Mouse (Mus musculus) lung, postnatal 25 days (tissue): Measurements from ENCODE around the gene Polrmt.
"Not testable (repeated sequence)": the region's sequence is repeated elsewhere in the genome, so short reads cannot be mapped to it uniquely, and the experiment has no call there.

Experiments used
- DNase-seq: peaks from one replicate; pipeline ENCODE4 v3.0.0; 2022; ENCODE audit warnings: low spot score

Polrmt gene

DNA sequence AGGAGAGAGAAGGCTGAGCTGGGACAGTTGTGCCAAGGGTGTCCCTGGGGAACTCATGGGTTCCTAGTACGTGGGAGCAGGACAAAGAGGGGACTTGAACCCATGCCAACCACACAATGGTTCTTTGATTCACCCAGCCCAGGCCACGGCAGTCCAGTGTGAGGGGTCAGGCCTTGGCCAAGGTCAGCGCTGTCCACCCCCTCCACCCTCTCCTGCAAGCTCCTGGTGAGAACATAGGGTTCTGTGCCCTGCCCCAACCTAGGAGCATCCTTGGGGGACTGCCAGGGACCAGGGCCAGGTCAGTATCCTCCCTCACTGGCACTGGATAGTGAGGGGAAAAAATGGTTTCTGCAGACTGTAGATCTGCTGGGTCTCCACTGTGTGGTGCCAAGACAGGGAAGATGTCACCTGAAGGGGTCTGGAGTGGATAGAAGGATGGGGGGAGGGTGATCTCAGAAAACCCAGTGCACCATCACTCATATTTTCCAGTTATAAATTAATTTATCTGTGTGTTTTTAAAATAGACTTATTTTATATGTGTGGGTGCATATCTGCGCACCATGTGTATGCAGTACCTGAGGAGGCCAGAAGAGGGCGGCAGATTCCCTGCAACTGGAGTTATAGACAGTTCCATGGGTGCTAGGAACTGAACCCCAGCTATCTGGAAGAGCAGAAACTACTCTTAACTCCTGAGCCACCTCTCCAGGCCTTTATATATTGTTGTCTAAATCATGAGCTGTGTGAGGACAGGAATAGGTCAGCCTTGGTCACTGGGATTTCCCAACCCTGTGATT is 28.3 kb upstream of the Polrmt start:
- no peak for DNase-seq

DNA sequence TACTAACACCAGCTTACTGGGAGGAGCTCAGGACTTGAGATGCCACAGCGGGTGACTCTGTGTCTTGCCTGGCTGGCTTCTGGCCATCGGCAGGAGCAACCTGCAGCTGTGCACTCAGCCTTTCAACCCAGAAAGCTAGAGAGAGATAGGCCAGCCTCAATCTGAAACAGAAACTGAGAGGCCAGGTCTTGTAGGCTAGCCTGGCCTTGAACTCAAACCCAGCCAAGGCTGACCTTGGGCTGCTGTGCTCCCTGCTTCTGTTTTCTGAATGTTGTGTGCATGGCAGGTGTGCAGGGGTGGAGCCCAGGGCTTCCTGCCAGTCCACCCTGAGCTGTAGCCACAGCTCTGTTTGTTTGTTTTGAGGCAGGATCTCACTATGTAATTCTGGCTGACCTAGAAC is 26.8 kb upstream of the Polrmt start:
- DNase-seq = no peak

DNA sequence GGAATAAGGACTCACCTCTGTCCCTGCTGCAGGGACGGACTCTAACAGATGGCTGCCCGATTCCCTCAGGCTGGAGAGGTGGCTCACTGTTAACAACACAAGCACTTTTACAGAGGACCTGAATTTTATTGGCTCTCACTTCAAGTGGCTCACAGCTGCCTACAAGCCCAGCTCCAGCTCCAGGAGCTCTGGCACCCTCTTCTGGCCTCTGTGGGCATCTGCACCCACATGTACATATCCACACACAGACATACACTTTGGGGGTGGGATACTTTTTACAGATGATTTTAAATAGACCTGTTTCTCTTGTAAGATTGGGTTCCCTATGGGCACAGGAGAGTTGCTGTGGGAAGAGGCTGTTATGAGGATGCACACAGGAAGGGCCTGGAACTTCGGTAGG is 25.9 kb upstream of the Polrmt start:
- DNase-seq = no peak

DNA sequence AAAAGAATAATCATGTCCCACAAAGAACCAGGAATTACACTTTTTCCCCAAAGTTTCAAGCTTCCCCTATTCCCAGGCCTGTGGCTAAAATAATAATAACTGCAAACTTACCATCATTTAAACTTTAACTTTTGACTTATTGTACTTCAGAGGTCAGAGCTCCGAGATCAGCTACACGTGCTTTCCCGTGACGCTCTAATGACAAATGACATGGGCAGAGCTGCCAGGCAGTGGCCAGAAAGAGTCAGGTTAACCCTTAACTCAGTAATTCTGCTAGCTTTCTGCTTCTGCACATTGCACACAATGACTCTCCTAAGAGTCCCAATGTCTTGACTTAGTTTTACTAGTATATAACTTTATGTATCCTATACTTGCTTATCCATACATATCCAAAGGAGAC is 22.9 kb upstream of the Polrmt start:
- no peak for DNase-seq

DNA sequence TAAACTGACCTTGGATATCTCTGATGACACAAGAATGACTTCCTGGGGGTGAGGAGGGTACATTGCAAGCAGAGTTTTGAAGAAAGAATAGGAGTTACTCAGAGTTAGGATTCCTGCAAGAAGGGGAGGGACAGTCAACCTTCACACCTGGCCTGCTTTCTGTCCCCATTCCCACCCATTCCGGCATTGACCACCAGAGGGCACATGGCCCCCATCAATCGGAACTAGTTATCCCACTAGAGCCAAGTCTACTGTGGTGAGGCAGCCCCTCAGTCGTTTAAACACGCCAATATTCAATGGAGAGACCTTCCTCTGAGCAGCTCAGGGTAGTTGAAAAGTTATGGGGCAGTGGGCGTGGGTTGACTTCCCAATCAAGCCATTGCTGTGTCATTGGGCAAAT is 22.0 kb upstream of the Polrmt start:
- DNase-seq = peak; percentile 74

DNA sequence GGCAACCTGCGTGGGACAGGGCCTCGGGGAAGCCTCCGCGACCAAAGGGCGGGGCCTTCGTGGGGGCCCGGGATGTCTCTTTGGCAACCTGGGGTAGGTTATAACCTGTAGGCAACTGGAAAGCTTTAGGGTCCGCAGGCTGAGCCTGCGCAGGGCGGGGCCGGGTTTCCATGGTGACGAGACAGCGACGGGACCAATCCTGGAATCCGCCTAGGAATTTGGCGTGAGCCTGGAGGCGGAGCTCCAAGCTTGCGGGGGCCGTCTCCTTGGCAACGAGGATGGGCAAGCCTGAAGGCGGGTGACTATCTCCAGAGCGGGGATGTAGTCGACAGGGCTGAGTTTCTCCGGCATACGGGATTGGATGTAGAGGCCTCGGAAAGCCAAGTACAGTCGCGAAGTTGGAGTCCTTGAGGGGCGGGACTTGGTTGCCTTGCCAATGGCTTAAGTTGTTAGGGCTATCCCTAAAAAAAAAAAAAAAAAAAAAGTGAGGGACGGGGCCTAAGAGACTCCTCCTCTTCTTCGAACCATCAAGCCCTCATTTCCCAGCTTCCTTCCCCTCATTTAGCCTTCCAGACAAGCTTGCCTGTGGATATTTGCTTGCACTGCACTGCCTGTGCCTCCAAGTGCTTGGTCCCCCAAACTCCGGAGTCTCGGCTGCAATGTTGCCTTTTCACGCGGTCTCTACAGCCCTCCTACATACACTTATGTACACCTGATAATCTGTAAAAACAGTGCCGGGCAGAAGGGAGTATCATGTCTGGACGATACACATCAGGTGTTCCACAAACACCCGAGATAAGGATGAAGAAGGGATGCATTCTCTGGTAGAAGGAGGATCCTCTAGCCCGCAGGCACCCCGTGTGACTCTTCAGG is 21.2 kb upstream of the Polrmt start:
- peak; percentile 88 for DNase-seq

DNA sequence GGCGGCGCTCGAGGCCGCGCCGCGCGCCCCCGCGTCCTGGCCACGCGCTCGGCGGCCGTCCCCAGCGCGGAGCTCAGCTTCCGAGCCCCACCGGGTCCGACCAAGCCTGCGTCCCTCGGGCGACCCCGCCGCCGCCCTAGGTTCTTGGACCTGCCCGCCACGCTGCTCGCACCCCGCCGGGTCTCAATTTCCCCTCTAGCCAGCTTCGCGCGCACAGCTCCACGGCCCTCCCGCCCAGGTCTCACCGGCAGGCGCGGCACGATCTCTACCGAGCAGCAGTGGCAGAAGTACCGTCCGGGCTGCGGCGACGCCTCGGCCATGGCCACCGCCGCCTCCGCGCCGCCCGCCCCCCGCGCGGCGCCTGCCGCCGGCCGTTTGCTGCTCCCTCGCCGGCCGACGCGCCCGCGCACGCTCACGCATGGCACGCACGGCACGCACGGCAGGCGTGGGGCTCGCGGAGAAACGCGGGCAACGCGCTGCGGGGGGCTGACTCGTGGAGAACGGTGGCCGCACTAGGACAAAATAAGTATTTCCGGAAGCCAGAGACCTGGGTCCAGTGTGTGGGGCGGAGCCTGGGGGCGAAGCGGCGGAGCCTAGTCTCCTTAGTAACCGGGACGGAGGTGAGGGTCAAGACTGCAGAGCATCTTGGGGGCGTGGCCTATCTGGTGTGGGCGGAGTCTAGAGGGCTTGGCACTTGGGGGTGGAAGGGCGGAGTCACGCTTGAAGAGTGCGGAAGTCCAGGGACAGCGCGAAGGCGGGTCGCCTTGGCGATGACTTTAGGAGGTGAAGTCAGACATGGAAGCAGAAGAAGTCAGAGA is 20.3 kb upstream of the Polrmt start, which contains the start of gene Rnf126:
Rnf126 (minus strand) TSS at position 445 of the 818 bp plus-strand sequence.
- DNase-seq = peak; percentile 99

DNA sequence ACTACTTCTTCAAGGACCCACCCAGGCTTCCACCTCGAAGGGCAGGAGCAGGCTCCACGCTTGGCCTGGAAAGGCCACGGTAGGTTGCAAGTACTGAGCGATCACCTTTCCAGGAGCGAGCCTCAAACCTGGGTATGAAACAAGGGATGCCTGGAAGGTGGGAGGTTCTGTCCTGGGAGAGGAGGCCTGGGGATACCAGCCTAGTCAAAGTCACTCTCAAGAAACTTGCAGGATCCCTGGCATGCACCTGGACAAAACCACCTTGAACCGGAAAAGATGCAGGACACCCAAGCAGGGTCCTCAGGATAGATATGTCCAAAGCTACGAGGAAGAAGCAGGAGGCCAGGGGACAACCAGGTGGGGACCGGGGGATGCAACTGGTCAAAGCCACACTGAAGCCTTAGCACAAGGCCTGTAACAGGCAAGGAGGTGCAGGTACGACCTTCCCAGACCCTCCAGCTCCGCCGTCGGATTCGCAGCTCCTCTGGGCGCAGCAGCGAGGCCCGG is 19.7 kb upstream of the Polrmt start:
- DNase-seq = no peak

DNA sequence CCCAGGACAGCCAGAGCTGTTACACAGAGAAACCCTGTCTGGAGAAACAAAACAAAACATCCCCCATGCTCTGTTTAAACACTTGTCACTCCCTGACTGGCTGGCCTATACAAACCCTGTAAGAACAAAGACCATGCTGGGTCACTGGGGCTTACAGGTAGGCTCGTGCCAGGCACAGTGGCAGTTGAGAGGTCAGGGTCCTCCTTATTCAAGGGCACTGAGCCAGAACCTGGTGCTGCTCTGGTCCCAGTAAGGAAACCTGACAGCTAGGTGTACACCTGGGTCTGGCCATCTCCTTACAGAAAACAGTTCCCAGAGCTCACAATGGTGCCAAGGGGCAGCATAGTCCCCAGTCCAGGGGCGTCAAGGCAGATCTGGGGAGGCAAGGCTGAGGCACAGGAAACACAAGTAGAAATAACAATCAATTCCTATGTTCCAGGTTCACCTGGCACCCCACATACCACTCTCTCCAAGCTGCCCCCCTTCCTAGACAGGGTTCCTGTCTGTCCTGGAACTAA is 18.9 kb upstream of the Polrmt start:
- no peak for DNase-seq

DNA sequence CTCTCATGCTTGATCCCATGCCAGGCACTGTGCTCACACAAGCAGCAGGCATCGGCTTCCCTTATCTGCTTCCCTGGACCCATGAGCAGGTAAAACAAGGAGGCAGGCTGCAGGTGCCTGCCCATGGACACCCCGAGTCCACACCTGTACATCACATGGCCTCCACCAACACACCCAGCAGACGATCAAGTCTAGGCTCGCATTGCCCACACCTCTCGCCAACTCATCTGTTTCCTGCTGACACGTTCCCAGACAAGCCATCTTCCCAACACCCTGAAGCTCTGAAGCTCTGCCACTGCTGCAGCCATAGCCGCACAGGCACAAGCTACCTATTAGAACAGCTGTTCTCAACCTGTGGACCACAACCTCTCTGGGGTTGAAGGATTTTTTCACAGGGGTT is 17.9 kb upstream of the Polrmt start:
- no peak for DNase-seq

DNA sequence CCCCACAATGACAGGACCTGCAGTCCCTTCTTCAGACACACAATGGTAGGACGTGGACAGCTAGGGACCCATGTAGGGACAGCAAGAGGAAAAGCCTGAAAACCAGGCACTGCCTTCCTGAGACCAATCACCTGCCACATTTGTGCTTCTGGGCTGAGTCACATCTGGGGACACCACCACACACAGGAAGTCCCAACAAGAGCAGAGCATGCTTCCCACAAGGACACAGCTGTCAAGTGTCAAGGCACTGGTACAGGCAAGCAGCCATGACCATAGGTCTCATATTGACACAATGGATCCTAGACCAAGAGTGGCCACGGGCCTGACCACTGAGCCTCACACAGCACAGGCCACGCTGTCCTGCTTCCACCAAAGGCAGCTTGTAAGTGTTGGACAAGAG is 16.5 kb upstream of the Polrmt start:
- no peak for DNase-seq

DNA sequence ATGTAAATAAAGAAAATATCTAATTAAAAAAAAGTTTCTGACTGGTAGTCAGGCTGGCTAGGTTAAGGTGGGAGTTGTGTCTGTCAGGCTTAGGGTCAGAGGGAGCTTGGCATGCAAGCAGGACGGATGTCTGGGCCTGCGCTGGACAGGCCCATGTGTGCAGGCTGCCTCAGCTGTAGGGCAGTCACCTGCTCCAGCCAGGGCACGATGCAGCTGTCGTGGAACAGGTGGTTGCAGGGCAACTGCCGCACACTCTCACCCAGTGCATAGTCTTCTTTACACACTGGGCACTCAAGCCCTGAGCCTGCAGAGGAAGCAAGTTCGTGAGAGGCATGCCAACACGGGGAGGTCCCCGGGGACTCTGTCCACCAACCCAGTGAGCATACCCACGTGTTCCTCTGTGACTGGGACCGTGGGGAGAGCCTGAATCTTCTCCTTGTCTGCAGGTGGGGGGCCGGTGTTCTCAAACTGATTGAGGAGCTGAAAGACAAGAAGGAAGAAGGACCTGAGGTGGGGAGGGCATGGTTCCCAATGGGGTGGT is 14.3 kb upstream of the Polrmt start:
- no peak for DNase-seq

DNA sequence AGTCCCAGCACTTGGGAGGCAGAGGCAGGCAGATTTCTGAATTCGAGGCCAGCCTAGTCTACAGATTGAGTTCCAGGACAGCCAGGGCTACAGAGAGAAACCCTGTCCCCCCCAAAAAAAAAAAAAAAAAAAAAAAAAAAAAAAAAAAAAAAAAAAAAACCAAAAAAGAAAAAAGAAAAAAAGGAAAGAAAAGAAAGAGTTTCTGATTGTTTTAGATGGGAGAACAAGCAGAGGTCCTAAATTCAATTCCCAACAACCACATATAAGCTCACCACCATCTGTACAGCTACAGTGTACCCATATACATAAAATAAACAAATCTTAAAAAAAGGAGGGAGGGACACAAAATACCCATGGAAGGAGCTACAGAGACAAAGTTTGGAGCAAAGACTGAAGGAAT is 13.3 kb upstream of the Polrmt start:
- not testable (repeated sequence) for DNase-seq

DNA sequence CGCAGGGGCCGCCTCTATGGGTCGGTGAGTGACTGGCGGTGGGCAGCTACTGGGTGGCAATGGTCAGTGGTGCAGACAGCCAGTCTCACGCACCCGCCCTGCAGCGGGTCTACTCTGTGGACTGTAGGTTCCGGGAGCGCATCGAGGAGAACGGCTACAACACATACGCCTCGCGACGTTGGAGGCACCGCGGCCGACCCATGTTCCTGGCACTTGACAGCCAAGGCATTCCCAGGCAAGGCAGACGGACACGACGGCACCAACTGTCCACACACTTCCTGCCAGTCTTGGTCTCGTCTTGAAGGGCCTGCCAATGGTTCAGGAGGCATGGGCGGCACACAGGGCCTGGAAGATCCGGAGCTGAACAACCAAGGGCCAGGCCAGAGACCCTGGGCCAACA is 10.3 kb upstream of the Polrmt start:
- DNase-seq = no peak

DNA sequence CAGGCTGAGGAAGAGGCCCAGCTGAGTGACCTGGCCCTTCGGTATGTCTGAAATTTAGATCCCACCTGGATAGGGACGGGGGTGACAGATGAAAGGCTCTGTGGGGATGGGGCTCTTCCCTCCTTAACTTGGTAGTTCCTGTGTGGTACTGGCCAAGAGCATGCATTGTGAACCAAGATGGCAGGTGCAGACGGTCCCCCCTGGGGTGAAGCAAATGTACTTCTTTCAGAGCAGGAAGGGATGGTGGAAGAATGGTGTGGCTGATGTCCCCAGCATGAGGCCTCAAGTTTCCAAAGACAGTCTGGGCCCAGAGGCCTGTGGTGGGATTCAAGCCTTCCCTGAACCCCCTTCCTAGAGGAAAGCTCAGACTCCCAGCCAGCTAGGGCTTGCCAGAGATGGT is 9.5 kb upstream of the Polrmt start:
- DNase-seq = no peak

DNA sequence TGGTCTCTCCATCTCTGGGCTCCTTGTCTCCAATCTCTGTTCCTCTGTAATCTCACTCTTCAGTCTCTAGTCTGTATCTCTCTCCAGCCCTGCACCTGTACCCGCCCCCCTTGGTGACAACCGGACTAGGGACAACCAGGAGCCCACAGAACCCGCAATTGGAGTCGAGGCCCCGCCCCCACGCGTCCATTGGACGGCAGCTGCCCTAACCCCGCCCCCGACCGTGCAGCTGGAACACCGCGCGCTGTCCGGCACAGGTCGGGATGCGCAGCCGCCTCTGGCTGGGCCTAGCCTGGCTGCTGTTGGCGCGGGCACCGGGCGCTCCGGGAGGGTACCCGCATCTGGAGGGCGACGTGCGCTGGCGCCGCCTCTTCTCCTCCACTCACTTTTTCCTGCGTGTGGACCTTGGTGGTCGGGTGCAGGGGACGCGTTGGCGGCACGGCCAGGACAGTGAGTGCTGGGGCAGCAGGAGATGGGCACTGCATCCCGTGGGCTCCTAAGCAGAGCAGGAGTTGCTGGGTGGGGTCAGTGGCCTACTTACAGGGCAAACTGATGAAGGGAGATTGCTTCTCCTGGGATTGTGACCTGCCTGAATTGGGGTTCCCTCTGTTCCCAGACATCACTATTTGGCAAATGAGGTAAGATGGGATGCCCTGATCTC is 8.6 kb upstream of the Polrmt start, which contains the start of gene Fgf22:
Fgf22 (plus strand) TSS at position 221 of the 661 bp plus-strand sequence.
- DNase-seq = peak; percentile 44

DNA sequence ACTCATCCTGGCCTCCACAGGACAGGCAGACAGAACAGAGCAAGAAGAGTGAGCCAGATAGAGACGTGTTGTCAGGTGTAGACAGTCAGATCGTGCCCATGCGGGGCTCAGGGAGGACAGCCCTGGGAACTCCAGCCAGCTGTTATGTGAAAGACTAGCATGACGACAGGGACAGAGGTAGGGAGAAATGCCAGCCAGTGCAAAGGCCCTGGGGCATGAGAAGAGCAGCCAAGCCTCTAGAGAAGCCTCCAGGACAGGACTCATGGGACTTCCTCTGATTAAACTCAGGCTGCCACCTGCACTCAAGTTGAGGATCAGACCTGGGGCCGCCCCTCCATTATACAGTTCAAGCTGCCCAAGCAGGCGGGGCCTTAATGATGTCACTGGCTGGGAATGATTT is 2.1 kb upstream of the Polrmt start:
- DNase-seq = no peak

DNA sequence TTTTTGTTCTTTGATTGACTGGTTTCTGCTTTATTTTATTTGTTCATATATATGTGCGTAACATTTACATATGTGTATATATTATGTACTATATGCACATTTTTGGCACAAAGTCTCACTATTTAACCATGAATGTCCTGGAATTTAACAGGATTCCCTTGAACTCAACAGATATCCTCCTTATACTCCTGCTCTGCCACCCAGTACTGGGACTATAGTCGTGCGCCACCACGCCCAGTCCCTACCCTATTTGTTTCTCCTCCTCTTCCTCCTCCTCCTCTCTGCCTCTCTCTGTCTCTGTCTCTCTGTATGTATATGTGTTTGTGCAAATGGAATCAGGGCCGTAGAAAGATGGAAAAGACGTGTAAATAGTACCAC is 382 bp upstream of the Polrmt start:
- no peak for DNase-seq

DNA sequence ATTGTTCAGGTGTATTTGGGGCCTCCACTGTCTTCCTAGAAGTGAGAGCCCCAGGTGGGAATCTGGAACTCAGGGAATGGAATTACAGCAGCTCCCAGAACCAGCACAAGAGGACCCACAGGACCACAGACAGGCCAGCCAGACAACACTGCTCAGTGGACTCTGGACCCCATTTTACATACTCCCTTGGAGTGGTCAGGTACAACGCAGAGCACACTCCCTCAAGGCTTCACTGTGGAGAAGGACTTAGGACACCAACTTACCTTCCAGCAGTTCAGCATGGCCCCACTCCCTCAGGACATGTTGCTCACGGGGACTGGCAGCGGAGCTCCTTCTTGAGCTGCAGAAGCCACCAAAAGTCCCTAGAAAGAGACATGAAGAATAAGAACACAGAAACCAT is 970 bp downstream of the Polrmt start:
- DNase-seq = no peak

DNA sequence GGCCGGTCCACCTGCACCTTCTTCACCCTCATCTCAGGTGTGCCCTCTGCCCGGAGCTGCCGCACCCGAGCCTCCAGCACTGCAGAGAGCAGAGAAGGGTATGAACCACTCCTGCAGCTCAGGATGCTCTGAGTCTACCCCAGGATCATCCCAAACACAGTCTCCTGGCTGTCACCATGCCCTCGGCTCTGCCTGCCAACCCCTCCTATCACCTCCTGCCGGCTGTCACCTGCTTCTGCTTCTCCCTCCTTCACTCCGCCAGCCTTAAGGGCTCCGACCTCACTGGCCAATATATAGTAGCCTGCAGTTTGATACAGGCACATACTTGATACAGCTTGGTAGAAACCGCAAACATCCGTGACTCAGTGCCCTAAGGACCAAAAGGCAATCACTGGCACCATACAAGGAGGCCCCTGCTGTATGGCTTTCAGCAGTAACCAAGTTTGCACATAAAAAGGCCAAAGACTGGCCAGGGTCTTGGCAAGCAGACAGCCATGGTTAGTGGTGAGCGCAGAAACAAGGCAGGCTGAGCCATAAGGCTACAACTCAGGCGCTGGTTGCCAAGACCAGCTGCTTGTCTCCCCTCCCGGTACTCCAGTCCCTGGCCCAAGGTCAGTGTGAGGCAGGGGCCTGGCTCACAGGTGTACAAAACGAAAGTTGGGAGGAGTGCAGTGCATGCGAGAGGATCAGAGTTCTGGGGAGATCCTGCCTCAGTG is 2.6 kb downstream of the Polrmt start:
- DNase-seq = no peak
